Mouse (Mus musculus): Measurements from ENCODE around the gene Sarnp.
"Not testable (repeated sequence)": the region's sequence is repeated elsewhere in the genome, so short reads cannot be mapped to it uniquely, and the experiment has no call there.

Sarnp gene

GRCm38 (mm10) chr10:128820217-128820616 is 3.1 kb downstream of the Sarnp start:
- no peak for DNase-seq (ENCODE audit: low read depth, low spot score)

- DNase-seq (ENCODE audit: low read depth, low spot score): peak; percentile 99
These were observed 4.4 kb downstream of the Sarnp start, which contains the start of gene Ormdl2 for GRCm38 (mm10) chr10:128821358-128822056. Gene Ormdl2, minus strand, starts transcription at chr10:128821645.

DNA sequence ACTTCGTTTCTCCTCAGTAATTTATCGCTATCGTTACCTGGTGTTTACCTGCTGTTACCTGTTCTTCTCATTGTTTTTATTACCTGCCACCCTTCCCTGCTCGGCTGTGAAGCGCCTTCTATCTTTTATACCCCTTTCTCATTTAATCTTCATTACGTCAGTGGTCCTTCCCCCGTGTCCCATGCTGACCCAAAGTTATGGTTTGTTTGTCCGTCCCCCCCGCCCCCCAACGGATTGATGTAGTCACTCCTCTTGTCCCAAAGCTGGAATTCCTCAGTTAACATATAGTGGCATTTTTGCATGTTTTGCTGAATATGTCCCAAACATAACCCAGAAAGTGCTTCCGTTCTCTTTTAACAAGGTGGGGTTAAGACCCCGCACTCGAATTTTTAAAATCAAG is 5.0 kb downstream of the Sarnp start:
- no peak for DNase-seq (ENCODE audit: low read depth, low spot score)

- DNase-seq (ENCODE audit: low read depth, low spot score): not testable (repeated sequence)
These were observed 6.0 kb downstream of the Sarnp start for GRCm38 (mm10) chr10:128823087-128823486.

- no peak for DNase-seq (ENCODE audit: low read depth, low spot score)
These were observed 6.7 kb downstream of the Sarnp start for GRCm38 (mm10) chr10:128823821-128824220.

DNA sequence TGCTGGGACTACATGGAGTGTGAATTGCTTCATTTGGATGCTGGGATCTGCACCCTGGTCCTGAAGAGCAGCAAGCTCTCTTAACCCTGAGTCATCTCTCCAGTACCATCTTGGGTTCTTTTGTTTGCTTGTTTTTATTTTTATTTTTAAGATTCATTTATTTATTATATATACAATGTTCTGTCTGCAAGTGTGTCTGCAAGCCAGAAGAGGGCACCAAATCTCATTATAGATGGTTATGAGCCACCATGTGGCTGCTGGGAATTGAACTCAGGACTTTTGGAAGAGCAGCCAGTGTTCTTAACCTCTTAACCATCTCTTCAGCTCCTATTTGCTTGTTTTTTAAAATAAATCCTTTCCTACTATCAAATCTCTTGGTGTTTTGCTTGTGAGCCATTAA is 20.3 kb downstream of the Sarnp start:
- DNase-seq (ENCODE audit: low read depth, low spot score): no peak

GRCm38 (mm10) chr10:128839434-128839833 is 22.3 kb downstream of the Sarnp start:
- no peak for DNase-seq (ENCODE audit: low read depth, low spot score)

- DNase-seq (ENCODE audit: low read depth, low spot score): no peak
These were observed 23.5 kb downstream of the Sarnp start for GRCm38 (mm10) chr10:128840612-128841011.

- DNase-seq (ENCODE audit: low read depth, low spot score): no peak
These were observed 26.1 kb downstream of the Sarnp start for GRCm38 (mm10) chr10:128843260-128843659.

- peak; percentile 24 for DNase-seq (ENCODE audit: low read depth, low spot score)
These were observed 28.4 kb downstream of the Sarnp start for GRCm38 (mm10) chr10:128845516-128845915.

- DNase-seq (ENCODE audit: low read depth, low spot score): no peak
These were observed 29.5 kb downstream of the Sarnp start for GRCm38 (mm10) chr10:128846664-128847063.

DNA sequence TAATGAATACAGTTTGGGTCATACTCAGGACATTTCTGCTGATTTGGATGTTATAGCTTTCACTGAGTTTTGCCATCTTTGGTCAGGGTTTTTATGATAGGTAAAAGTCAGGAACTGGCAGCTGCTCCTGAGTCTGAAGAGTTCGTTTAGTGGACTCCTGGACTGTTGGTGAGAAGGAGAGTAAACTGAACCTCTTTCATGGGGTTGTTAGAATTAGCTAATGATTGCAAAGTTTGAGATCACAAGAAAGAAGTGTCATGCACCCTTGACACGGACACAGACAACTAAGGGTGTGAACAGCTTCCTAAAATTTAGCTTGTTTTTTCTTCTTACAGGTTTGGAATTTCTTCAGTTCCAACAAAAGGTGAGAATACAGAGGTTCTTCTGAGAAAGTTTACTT is 31.3 kb downstream of the Sarnp start:
- DNase-seq (ENCODE audit: low read depth, low spot score): no peak

DNA sequence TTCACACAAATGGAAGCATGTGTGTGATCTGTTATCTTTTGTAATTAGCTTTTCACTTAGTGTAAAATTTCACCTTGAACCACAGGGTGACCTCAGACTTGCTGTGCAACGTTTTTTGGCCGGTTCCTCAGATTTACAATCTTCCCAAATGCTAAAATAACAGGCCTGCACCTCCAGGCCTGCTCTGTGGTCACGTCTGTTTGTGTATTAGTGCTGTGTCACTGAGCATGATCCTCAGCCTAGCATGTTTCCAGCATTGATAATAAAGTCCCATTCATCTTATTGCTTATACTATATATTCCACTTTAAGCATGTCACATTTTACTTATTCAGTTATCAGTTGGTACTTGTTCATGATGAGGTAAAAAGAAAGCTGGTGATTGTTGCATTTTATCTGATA is 33.2 kb downstream of the Sarnp start:
- no peak for DNase-seq (ENCODE audit: low read depth, low spot score)

DNA sequence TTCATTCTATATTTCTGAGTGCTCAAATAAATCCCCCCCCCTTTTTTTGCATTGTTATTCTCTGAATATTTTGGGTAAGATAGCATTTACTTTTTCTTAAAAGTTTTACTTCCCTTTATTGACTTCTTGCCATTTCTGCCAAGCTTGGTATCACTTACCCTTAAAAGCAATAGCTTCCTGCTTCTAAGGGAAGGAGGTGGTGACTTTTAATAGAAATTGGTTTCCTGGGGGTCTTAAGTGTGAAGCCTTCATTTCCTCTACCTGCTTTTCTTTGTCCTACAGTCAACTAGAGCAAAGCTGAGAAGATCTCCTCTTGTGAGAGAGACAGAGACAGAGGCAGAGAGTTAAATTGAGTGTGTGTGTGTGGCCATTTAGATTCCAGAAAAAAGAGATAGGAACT is 44.0 kb downstream of the Sarnp start:
- DNase-seq (ENCODE audit: low read depth, low spot score): no peak

DNA sequence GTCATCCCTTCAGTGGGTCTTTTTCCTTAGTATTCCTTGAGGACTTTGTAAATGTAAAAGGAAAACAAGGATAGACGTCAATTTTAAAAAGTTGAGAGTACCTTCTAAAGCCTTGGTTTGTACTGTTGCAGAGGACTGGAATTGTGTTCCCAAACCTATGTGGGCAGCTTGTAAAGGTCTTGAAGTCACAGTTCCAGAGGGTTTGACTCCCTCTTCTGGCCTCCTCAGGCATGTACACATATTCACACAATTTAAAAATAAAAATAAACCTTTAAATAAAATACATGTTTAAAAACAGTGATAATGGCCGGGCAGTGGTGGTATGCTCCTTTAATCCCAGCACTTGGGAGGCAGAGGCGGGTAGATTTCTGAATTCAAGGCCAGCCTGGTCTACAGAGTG is 48.9 kb downstream of the Sarnp start:
- DNase-seq (ENCODE audit: low read depth, low spot score): no peak

- DNase-seq (ENCODE audit: low read depth, low spot score): no peak
These were observed 49.4 kb downstream of the Sarnp start for GRCm38 (mm10) chr10:128866518-128866917.

DNA sequence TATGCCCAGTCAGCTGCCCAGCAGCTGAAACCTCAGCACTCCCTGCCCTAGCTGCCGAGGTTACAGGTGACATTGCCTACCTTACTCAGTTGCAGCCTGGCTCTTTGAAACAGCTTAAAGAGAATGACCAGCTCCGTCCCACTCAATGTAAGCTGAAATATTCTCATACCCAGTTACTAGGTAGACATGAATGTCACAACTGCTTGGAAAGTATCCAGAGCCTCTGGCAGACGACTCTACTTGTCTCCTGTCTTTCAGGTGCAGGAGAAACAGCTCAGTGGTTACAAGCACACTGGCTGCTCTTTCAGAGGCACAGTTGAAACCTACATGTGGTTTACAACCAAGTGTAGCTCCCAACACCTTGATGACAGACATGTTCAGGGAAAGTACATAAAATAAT is 53.2 kb downstream of the Sarnp start:
- DNase-seq (ENCODE audit: low read depth, low spot score): no peak

DNA sequence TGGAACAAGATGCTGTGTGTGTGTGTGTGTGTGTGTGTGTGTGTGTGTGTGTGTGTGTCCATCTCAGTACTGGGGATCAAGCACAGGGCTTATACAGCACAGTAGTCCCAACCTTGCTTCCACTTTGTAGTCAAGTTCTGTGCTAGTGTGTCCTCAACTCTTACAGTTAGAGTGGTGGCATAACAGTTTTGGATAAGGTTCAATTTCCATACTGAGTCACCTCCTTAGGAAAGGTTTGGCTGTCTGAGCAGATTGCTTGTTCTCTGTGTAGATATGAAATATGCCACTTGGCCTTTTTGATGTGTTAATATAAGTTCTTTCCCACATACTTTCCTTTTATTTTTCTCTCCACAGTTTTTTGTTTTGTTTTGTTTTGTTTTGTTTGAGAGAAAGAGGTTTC is 61.2 kb downstream of the Sarnp start:
- DNase-seq (ENCODE audit: low read depth, low spot score): no peak

GRCm38 (mm10) chr10:128878811-128879210 is 61.7 kb downstream of the Sarnp start:
- DNase-seq (ENCODE audit: low read depth, low spot score): no peak

- DNase-seq (ENCODE audit: low read depth, low spot score): no peak
These were observed 64.9 kb downstream of the Sarnp start for GRCm38 (mm10) chr10:128882067-128882466.

DNA sequence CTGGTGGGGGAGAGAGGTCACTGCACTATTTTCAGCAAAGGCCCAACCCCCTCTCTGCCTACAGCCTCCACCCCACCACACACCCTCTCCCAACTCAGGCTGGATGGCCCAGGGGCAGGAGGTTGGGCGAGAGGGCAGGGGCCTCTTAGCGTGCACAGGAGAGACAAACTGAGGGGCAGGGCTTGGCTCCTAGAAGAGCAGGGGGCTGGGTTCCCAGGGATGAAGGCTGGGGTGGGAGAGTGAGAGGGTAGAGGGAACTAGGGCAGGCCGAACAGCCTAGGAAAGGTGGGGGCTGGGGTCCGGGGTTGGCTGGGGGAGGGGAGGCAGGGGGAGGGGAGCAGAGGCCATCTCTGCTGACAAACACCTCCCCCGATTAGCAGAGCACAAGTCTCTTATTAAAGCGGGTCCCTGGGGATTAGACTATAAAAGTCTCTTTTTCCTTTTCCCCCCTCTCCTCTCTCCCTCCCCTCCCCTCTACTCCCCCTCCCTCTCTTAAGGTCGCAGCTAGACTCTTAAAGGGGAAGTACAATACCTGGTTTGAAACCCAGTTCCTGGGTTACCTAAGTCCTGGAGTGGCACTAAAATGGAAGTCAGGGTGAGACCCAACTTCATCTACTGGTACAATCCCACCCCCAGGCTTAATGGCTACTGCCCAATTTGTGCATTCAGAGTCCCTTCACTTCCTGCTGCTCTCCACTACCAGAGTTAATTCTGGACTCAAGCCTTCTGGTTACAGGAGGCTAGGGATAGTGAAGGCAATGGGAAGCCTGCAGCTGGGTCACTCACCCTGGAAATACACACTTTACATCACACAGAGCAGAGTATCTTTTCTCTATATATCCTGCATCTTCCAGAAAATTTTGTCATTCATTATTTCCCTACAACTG is 72.1 kb downstream of the Sarnp start:
- DNase-seq (ENCODE audit: low read depth, low spot score): peak; percentile 67

DNA sequence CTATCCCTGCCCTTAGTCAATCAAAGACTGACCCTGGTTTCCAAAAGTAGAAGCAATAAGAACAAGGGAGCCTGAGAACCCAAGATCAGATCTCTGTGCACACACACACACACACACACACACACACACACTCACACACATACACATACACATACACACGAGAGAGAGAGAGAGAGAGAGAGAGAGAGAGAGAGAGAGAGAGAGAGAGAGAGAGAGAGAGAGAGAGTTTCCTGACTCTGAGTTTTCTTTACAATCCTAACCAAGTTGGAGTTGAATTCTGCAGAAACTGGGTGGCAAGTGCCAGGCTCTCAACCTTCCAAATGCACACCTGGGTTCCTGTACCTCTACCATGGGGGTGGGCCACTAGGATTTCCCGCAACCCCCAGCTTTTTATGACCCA is 72.7 kb downstream of the Sarnp start:
- DNase-seq (ENCODE audit: low read depth, low spot score): no peak

All from embryo, embryonic 11.5 days (tissue).